Mouse (Mus musculus): Measurements from ENCODE around the gene Abraxas1. TPM values are rescaled to one million over a fixed set of nuclear protein-coding genes. Genes with fewer than 3 reads are reported as not detected.

Gene Abraxas1
- polyA plus RNA-seq, 1 experiment from 2014 or later = 13.4 TPM

DNA sequence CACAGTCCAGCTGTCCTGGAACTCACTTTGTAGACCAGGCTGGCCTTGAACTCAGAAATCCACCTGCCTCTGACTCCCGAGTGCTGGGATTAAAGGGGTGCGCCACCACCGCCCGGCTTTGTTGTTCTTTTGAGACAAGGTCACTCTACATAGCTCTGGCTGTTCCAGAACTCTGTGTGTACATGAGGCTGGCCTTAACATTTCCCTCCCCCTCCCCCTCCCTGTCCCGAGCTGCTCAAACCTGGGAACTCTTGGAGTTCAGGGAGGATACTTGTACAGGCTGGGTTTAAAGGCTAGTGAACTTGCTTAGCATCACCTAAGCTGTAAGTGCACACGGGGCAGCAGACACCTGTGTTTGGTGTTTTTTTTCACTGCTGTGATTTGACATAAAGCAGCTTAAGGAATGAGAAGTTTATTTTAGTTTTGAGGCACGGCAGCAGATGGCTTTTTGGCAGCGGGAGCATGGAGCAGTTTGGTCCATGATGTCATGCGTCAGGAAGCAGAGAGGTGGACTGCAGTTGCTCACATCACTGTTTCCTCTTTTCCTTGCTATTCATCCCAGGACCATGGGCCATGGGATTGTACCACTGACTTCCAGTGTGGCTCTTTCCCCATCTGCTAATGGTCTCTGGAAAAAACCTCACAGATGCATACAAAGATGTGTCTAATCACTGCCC, 15.2 kb upstream of the Abraxas1 start:
- H3K9ac ChIP-seq (ENCODE audit: low read length) = no peak overlapping the region
- no peaks in the 10 kb centered on the region for H3K4me1 ChIP-seq (ENCODE audit: control insufficient read depth, insufficient read depth, low read length)
- WGBS = 71% methylated on average over 9 of the region's 9 CpGs
- H3K36me3 ChIP-seq (ENCODE audit: control insufficient read depth, insufficient read depth, low read length) = no peaks in the 10 kb centered on the region
- H3K9me3 ChIP-seq (replicated peaks; ENCODE audit: control insufficient read depth, low read length) = no peaks in the 10 kb centered on the region
- no peak overlapping the region for H3K27ac ChIP-seq (ENCODE audit: low read depth, low read length)
- no peaks in the 10 kb centered on the region for H3K27me3 ChIP-seq (replicated peaks; ENCODE audit: control insufficient read depth, insufficient read depth, low read length)
- ATAC-seq (no peak), DNase-seq (ENCODE audit: low spot score) (no peak)
- H3K4me3 ChIP-seq (ENCODE audit: low read depth, low read length) = no peak overlapping the region
- no peak overlapping the region for H3K4me2 ChIP-seq (ENCODE audit: low read length)

DNA sequence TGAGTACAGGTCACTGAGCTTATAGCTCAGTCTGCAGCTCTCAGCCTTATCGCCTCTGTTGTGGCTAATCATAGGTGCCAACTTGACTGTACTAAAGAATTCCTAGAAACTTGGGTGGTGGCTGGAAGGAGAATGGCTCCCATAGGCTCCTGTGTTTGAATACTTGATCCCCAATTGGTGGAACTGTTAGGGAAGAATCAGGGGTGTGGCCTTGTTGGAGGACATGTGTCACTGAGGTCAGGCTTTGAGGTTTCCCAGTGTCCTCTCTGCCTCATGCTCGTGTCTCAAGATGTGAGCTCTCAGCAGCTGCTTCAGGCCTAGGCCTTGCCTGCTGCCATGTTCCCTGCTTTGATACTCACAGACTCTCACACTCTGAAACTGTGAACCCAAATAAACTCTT, 13.1 kb upstream of the Abraxas1 start:
- no peak overlapping the region for H3K27ac ChIP-seq (ENCODE audit: low read depth, low read length)
- no peak for ATAC-seq
- H3K4me1 ChIP-seq (ENCODE audit: control insufficient read depth, insufficient read depth, low read length) = no peaks in the 10 kb centered on the region
- H3K27me3 ChIP-seq (replicated peaks; ENCODE audit: control insufficient read depth, insufficient read depth, low read length) = no peaks in the 10 kb centered on the region
- DNase-seq (ENCODE audit: low spot score) = no peak
- no peak overlapping the region for H3K9ac ChIP-seq (ENCODE audit: low read length)
- 79% methylated on average over 2 of the region's 2 CpGs for WGBS
- no peaks in the 10 kb centered on the region for H3K36me3 ChIP-seq (ENCODE audit: control insufficient read depth, insufficient read depth, low read length)
- no peak overlapping the region for H3K4me2 ChIP-seq (ENCODE audit: low read length)
- H3K4me3 ChIP-seq (ENCODE audit: low read depth, low read length) = no peak overlapping the region
- no peaks in the 10 kb centered on the region for H3K9me3 ChIP-seq (replicated peaks; ENCODE audit: control insufficient read depth, low read length)

DNA sequence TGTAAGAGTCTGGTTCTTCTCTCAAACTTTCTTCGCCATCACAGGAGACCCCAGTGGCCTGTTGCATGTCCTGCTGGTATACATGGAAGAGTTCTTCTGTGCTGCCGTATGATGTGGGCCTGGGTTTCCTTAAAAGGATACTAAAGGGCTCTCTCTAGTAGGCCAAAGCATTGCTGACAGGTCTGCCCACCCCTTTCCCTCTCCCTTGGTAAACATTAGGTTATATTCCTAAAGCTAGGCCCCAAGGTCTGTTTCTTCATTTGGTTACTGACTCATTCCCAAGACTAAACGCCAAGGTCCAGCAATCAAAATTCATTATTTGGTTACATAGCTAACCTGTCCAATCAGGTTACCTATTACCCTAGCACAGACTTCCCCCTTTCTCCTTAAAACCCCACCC, 11.9 kb upstream of the Abraxas1 start:
- 90% methylated on average over 3 of the region's 3 CpGs for WGBS
- Histone ChIP-seq H3K4me1 (ENCODE audit: control insufficient read depth, insufficient read depth, low read length) (no peaks in the 10 kb centered on the region), H3K4me3 (ENCODE audit: low read depth, low read length) (no peak overlapping the region), H3K4me2 (ENCODE audit: low read length) (no peak overlapping the region), H3K9ac (ENCODE audit: low read length) (no peak overlapping the region), H3K27me3 (replicated peaks; ENCODE audit: control insufficient read depth, insufficient read depth, low read length) (no peaks in the 10 kb centered on the region), H3K9me3 (replicated peaks; ENCODE audit: control insufficient read depth, low read length) (no peaks in the 10 kb centered on the region), H3K27ac (ENCODE audit: low read depth, low read length) (no peak overlapping the region), H3K36me3 (ENCODE audit: control insufficient read depth, insufficient read depth, low read length) (no peaks in the 10 kb centered on the region)
- ATAC-seq = no peak
- DNase-seq (ENCODE audit: low spot score) = no peak

DNA sequence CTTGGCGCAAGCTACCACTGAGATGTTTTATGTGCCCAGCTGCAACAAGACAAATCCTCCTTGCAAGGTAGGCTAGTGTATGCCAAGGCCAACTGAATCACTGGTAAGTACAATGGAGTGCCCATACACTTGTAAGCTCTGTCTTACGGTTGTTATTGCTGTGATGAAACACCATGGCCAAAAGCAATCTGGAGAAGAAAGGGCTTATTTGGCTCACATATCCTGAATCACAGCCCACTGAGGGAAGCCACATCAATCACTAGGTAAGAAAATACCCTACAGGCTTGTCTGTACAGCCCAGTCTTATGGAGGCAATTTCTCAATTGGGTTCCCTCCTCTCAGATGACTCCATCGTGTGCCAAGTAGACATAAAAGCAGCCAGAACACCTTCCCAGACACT, 7.9 kb upstream of the Abraxas1 start:
- Histone ChIP-seq H3K27me3 (replicated peaks; ENCODE audit: control insufficient read depth, insufficient read depth, low read length) (no peaks in the 10 kb centered on the region), H3K4me1 (ENCODE audit: control insufficient read depth, insufficient read depth, low read length) (no peaks in the 10 kb centered on the region), H3K4me2 (ENCODE audit: low read length) (no peak overlapping the region), H3K27ac (ENCODE audit: low read depth, low read length) (no peak overlapping the region), H3K4me3 (ENCODE audit: low read depth, low read length) (no peak overlapping the region), H3K9me3 (replicated peaks; ENCODE audit: control insufficient read depth, low read length) (no peaks in the 10 kb centered on the region), H3K9ac (ENCODE audit: low read length) (no peak overlapping the region), H3K36me3 (ENCODE audit: control insufficient read depth, insufficient read depth, low read length) (no peaks in the 10 kb centered on the region)
- no peak for DNase-seq (ENCODE audit: low spot score)
- 86% methylated on average over 3 of the region's 3 CpGs for WGBS
- no peak for ATAC-seq

DNA sequence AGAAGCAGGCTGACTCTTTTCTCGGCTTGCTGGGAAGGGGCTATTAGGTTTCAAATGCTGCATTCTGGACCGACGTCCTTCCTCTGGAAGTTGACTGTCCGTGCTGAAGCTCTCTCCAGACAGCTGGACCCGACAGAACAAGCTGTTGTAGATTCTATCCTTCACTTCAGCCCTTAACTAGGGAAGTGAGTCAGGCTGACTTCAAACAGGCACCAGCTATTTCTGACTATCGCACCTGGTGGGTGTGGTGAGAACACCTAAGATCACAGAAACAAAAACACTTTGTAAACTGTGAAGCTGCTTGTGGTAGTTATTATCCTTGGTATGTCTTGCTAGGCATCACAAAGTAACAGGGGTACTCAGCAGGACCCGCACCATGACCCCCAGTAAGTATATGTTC, 5.8 kb upstream of the Abraxas1 start:
- no peaks in the 10 kb centered on the region for H3K4me1 ChIP-seq (ENCODE audit: control insufficient read depth, insufficient read depth, low read length)
- H3K27me3 ChIP-seq (replicated peaks; ENCODE audit: control insufficient read depth, insufficient read depth, low read length) = 0 out of 2 replicates have a peak, but pooled peaks cover 3% of the 10 kb centered on the region
- no peak for DNase-seq (ENCODE audit: low spot score)
- H3K9ac ChIP-seq (ENCODE audit: low read length) = no peak overlapping the region
- no peak overlapping the region for H3K27ac ChIP-seq (ENCODE audit: low read depth, low read length)
- no peaks in the 10 kb centered on the region for H3K36me3 ChIP-seq (ENCODE audit: control insufficient read depth, insufficient read depth, low read length)
- H3K4me2 ChIP-seq (ENCODE audit: low read length) = no peak overlapping the region
- H3K4me3 ChIP-seq (ENCODE audit: low read depth, low read length) = no peak overlapping the region
- no peak for ATAC-seq
- WGBS = 81% methylated on average over 7 of the region's 7 CpGs
- no peaks in the 10 kb centered on the region for H3K9me3 ChIP-seq (replicated peaks; ENCODE audit: control insufficient read depth, low read length)

DNA sequence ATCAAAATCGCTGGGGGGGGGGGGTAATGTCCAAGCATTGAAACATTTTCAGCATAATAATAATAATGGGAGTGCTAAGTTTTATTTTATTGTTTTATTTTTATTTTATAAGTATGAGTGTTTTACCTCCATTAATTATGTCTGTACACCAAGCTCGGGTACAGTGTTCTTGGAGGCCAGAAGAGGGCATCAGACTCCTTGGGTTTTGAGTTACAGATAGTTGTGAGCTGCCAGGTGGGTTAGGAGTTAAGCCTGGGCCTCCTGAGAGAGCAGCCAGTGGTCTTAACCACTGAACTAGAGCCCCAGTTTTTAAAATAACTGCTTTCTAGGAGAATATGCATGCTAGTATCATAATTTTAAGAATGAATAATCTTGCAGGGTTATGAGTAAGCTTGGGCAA, 5.2 kb upstream of the Abraxas1 start:
- Histone ChIP-seq H3K4me2 (ENCODE audit: low read length) (no peak overlapping the region), H3K9me3 (replicated peaks; ENCODE audit: control insufficient read depth, low read length) (no peaks in the 10 kb centered on the region), H3K27me3 (replicated peaks; ENCODE audit: control insufficient read depth, insufficient read depth, low read length) (0 out of 2 replicates have a peak, but pooled peaks cover 3% of the 10 kb centered on the region), H3K4me1 (ENCODE audit: control insufficient read depth, insufficient read depth, low read length) (no peaks in the 10 kb centered on the region), H3K9ac (ENCODE audit: low read length) (no peak overlapping the region), H3K36me3 (ENCODE audit: control insufficient read depth, insufficient read depth, low read length) (no peaks in the 10 kb centered on the region), H3K4me3 (ENCODE audit: low read depth, low read length) (no peak overlapping the region), H3K27ac (ENCODE audit: low read depth, low read length) (no peak overlapping the region)
- peak; percentile 38 for DNase-seq (ENCODE audit: low spot score)
- ATAC-seq = no peak
- 21% methylated on average over 2 of the region's 2 CpGs for WGBS

DNA sequence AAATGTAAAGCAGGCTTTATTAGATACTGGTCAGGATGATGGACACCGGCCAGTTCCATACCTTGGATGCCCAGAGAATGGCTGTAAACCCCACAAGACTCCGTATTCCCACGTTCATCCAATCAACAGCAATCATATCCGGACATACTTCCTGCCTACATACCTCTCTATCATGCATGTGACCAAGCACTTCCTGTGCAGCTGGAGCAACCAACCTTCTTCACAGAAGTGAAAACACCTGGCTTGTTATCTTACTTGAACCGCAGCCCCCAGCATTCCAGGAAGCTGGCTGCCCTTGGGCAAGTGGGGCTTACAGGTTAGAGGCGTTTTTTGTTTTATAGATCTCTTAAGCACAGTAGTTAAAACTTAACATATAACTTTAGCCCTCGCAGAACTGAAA, 2.1 kb upstream of the Abraxas1 start:
- H3K27ac ChIP-seq (ENCODE audit: low read depth, low read length) = no peak overlapping the region
- 89% methylated on average over 7 of the region's 7 CpGs for WGBS
- no peak for DNase-seq (ENCODE audit: low spot score)

DNA sequence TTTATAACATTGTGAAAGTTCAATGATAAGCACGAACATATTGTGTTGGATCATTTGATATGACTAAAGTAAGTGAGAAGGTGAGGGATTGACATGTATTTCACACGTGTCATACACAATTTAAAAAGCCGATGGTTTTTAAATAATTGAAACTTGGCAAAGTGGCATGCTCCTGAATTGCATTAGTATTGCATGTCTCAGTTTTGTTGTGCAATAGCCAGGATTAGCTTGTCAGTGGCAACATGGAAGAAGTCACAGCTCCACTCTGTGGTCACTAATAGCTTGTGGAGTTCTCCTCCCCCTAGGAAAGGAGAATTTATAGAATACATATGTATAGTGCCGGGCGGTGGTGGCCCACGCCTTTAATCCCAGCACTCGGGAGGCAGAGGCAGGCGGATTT, 610 bp upstream of the Abraxas1 start:
- Histone ChIP-seq H3K27me3 (replicated peaks; ENCODE audit: control insufficient read depth, insufficient read depth, low read length) (0 out of 2 replicates have a peak, but pooled peaks cover 3% of the 10 kb centered on the region), H3K36me3 (ENCODE audit: control insufficient read depth, insufficient read depth, low read length) (no peaks in the 10 kb centered on the region; the same call in 1 of the 2 replicates), H3K4me2 (ENCODE audit: low read length) (peak overlapping the region; percentile 86), H3K9ac (ENCODE audit: low read length) (no peak overlapping the region), H3K9me3 (replicated peaks; ENCODE audit: control insufficient read depth, low read length) (no peaks in the 10 kb centered on the region), H3K4me1 (ENCODE audit: control insufficient read depth, insufficient read depth, low read length) (no peaks in the 10 kb centered on the region), H3K4me3 (ENCODE audit: low read depth, low read length) (peak overlapping the region; percentile 80), H3K27ac (ENCODE audit: low read depth, low read length) (no peak overlapping the region)
- no peak for DNase-seq (ENCODE audit: low spot score)
- no peak for ATAC-seq
- WGBS = 83% methylated on average over 8 of the region's 8 CpGs

More for the DNA sequence above, 2.1 kb upstream of the Abraxas1 start:
- no peaks in the 10 kb centered on the region for H3K9me3 ChIP-seq (replicated peaks; ENCODE audit: control insufficient read depth, low read length)
- 0 out of 2 replicates have a peak, but pooled peaks cover 3% of the 10 kb centered on the region for H3K27me3 ChIP-seq (replicated peaks; ENCODE audit: control insufficient read depth, insufficient read depth, low read length)
- no peaks in the 10 kb centered on the region for H3K36me3 ChIP-seq (ENCODE audit: control insufficient read depth, insufficient read depth, low read length)
- no peak overlapping the region for H3K9ac ChIP-seq (ENCODE audit: low read length)
- H3K4me2 ChIP-seq (ENCODE audit: low read length) = no peak overlapping the region
- no peak overlapping the region for H3K4me3 ChIP-seq (ENCODE audit: low read depth, low read length)
- no peaks in the 10 kb centered on the region for H3K4me1 ChIP-seq (ENCODE audit: control insufficient read depth, insufficient read depth, low read length)
- no peak for ATAC-seq

DNA sequence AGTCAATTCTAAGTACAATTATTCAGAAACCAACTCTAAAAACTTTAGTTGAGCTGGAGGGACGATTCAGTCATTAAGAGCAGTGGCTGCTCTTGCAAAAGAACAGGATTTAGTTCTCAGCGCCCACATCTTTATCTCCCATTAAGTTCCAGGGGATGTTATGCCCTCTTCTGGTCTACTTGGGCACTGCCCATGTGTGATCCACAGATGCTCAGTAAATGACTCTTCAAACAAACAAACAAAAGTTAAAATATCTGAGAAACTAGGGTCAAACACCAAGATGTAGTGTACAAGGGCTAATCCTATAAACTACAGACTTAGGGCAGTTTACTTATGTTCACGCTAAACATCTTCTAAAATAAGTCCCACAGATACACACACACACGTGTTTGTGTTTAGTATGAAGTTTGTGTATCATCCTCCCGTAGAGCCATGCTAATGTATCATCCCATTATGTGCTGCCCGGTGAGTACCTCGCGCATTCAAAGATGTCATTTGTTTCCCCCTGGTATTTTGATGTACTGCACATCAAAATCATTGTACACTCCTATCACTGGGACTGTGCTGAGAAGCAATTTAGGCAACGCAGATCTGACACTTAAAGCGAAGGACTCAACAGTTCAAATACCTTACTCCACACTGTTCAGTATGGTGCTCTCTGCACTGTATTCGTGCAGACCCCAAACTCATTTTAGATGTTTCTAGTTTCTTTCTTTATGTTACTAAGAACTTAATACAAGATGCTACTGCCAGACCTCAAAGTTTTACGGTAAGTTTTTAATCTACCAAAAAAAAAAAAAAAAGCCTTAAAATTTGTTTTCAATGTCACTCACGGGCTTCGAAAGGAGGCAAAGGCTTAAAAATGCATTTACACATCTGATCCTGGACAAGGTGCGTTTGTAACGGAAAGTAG, 941 bp downstream of the Abraxas1 start:
- Histone ChIP-seq H3K4me1 (ENCODE audit: control insufficient read depth, insufficient read depth, low read length) (no peaks in the 10 kb centered on the region), H3K9me3 (replicated peaks; ENCODE audit: control insufficient read depth, low read length) (no peaks in the 10 kb centered on the region), H3K9ac (ENCODE audit: low read length) (peak overlapping the region; percentile 95), H3K4me3 (ENCODE audit: low read depth, low read length) (peak overlapping the region; percentile 80), H3K36me3 (ENCODE audit: control insufficient read depth, insufficient read depth, low read length) (peaks cover 3% of the 10 kb centered on the region; the same call in 1 of the 2 replicates), H3K27ac (ENCODE audit: low read depth, low read length) (no peak overlapping the region), H3K27me3 (replicated peaks; ENCODE audit: control insufficient read depth, insufficient read depth, low read length) (0 out of 2 replicates have a peak, but pooled peaks cover 3% of the 10 kb centered on the region), H3K4me2 (ENCODE audit: low read length) (peak overlapping the region; percentile 86)
- no peak for ATAC-seq
- WGBS = 27% methylated on average over 16 of the region's 16 CpGs
- DNase-seq (ENCODE audit: low spot score) = no peak

Measured in forebrain, embryonic 14.5 days (tissue).